Mouse (Mus musculus) liver, postnatal 0 days (tissue): ENCODE measurements around the gene Dhodh.

Source experiments
- CTCF ChIP-seq: sonication (generic); IDR thresholded peaks from 2 replicates; pipeline ENCODE4 v1.5.1; 2016; ENCODE audit warnings: antibody characterized with exemption, low read depth
- EP300 ChIP-seq: IDR thresholded peaks from 2 replicates; pipeline ENCODE4 v1.6.1; 2016; ENCODE audit warnings: antibody characterized with exemption, low read depth, mild to moderate bottlenecking

DNA sequence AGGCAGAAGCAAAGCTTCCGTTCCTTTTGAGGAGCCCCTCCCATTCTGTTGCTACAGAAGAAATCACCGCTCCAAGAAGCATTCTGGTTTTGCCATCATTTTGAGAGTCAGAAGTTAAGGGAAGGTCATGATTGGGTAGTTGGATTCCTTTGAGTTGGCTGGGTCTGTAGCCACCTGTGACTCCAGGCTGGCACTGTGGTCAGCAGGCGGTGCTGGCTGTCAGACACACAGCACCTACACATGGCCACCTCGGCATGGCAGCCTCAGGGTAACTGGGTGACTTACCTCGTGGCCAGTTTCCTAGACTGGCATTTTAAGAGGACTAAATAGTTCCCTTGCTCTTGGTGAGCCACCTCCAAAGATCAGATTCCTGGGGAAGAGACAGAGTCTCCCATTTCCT is 32.8 kb upstream of the Dhodh start:
- TF ChIP-seq CTCF (no peak), EP300 (no peak)
